Mouse (Mus musculus) cerebellum, adult 9-10 months (tissue): Measurements from ENCODE around the gene P2rx6.
"Not testable (repeated sequence)": the region's sequence is repeated elsewhere in the genome, so short reads cannot be mapped to it uniquely, and the experiment has no call there.

Experiments
- DNase-seq: peaks from one replicate; pipeline ENCODE4 v3.0.0; 2022

Gene P2rx6

DNA sequence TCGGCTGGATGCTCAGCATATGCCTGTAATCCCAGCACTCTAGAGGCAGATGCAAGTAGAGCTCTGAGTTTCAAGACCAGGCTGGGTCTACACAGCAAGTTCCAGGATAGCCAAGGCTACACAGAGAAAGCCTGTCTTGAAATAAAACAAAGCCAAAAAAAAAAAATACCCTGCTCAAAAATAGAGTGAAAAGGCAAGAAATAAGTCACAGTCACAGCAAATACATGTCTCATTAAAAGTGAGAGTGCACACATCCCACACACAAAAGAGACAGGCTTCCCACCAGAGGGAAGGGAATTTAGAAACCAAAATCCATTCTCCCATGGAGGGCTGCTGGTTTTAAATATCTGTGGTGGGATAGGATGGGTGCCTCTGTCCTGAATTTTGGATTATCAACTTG lies 1.9 kb downstream of the P2rx6 start:
- no peak for DNase-seq

DNA sequence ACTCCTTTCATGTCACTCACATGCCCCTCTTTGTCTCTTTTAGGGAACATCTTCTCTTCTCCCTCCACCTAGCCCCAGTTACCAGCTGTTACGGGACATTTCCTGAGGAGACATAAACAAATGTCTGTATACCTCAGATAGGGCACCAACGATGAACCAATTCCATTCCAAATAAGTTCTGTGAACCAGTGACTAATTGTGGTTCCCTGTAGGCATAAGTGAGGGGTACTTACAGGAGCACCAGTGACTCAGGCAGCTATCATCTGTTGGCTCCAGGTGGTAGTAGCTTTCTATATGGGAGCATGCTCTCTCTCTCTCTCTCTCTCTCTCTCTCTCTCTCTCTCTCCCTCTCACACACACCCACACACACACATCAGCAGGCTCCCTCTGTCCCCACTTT lies 2.5 kb downstream of the P2rx6 start:
- no peak for DNase-seq

DNA sequence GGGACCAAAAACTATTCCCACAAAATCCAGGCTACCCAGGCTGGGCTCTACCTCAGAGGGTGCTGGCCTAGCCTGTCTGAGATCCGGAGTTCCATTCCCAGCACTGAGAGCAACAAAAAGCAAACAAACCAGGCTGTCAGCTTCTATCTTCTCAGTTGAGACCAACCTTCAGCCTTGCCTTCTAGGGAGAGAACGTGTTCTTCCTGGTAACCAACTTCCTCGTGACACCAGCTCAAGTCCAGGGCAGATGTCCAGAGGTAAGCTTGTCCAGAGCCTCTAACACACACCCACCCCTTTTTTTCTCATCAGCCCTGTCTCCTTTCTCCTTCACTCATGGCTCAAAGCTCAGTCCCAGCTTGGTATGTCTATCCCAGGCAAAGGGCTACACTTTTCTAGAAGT lies 3.1 kb downstream of the P2rx6 start:
- no peak for DNase-seq

DNA sequence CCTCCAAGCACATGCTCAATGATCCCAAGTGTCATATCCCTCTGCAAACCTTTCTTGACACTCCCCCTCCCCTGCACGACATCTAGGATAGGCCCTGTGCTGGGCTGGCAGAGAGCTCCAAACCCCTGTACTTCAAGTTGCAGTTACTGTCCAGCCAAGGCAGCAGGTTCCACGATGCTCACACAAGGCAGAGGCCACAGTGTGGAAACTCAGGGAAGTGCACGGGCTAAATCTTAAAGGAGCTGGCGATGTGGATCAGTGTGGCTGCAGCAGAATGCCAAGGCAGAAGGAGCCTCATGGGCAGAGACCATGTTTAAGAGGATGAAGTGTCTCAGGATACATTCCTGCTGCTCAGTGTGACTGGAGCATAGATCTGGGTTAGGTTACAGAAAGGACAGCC lies 4.5 kb downstream of the P2rx6 start:
- no peak for DNase-seq

DNA sequence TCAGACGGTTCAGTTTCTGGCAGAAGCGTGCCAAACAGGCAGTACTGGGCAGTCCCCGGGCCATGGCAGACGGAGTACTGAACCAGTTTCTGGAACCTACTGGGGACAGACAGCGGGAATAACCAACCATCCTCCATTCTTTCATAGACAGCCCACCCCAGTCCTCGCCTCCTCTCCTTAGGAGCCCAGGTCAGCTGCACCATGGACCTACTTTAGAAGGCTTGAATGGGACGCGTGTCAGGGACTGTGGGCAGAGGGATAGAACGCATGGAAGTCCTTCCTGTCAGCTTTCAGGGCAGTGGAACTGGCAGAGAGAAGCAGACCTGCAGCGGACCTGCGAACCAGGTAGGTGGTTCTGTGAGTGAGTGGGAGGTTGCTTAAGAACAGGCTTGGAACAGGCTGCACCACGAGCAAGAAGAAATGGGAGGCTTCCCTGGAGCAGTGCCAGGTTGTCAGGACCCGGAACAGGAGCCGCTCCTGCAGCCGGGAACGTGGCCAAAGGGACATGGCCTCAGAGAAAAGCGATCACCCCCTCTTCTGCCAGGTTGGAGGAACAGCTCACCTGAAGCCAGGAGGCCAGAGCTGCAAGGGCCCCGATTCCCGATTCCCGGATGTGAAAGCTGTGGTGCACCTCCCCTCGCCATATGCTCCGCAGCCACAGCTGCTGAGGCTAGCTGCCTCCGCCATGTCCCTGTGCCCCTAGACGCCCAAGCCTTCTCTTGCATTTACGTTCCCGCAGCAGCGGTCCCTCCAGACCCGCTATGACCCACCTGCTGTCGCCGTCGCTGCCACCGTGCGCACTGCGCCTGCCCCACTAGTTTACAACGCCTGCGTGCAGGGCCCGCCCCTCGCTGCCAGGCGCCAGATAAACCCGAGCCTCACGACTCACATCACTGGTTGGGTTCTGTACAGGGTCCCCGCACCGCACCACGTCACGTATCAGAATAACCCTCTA lies 14.5 kb downstream of the P2rx6 start:
- DNase-seq: peak; percentile 83

DNA sequence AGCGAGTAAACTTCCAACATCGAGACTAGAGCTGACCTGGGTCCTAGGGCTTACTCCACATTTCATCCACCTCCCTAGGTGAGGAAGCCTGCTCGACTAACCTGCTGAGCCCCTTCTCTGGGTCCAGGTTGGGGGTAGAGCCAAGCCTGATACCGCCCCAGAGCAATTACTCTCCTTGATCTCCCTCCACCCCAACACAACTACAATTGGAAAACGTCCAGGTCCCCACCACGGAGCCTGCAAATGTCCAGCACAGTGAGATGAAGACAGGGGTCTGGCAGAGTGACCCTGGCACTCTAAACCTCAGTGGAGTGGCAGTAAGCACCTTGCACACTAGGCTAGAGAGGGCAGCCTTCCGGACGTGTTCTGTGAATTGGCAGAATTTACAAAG lies 15.1 kb downstream of the P2rx6 start:
- no peak for DNase-seq

DNA sequence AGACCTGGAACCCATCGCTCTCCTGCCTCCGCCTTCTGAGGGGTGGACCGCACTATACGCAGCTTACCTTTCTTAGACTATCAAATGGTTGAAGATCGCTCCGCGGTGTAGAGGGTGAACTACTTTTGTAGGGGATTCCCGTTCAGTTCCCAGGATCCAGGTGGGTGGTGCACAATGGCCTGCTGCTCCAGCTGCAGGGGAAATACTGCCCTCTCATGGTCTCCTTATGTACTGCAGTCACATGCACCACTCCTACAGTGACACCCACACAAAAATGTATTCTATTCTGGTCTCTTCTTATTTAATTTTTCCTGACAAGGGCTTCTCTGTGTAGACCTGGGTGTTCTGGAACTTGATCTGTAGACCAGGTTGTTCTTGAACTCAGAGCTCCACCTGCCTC lies 21.4 kb downstream of the P2rx6 start, which contains the start of gene Slc7a4:
TSS of gene Slc7a4 (minus strand) at position 151 of the 400 bp plus-strand sequence.
- DNase-seq: no peak

DNA sequence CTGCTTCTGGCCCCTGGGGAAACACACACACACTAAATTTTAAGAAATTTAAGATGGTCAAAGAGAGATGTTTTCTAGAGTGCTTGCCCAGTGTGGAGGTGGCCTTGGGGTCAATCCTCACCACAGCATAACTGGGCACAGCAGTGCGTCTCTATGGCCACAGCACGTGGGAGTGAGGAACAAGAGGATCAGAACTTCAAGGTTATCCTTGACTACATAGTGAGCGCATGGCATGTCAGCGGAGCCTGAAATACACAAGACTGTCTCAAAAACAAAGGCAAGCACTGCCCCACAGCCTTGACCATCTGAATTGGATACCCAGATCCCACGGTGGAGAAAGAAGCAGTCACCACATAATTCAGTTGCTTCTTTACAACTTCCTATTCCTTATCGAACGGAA lies 22.9 kb downstream of the P2rx6 start:
- DNase-seq: no peak

DNA sequence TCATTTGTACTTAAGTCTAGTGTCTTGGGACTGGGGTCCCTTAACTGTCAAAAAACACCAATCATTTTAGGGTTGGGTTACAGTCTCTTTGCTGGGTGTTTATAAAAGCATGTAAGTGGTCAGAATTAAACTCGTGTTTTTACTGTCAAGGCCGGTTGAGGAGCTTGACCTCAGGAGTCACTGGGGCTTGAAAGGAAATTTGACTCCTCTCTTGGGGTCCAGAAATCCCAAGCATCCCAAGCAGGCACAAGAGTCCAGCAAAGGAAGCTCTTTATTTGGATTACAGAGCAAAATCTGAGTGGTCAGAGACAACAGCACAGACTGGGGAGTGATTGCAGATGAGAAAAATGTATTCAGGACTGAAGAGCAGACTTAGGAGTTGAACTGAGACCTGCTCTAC lies 29.0 kb downstream of the P2rx6 start:
- DNase-seq: no peak

DNA sequence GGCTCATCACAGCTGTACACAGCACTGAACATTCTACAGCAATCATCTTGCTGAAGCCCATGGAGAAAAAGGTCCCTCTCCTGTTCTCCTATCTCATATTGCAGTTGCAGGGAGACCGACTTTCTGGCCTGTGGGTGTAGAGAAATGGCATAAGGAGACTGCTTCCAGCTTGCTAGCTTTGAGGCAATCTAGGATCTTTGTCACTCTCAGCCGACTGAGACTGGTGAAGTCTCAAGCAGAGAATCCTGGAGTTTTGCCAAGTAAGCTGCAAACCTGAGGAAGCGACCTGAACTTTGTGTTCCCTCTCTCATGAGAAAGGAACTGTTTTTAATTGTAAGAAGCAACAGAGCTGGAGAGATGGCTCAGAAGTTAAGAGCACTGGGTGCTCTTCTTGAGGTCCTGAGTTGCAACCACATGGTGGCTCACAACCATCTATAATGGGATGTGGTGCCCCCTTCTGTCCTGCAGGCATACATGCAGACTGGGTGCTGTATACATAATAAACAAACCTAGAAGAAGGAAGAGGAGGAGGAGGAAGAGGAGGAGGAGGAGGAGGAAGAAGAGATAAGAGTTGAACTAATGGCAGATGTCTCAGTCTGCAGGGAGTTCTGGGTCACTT lies 39.4 kb downstream of the P2rx6 start:
- no peak for DNase-seq

DNA sequence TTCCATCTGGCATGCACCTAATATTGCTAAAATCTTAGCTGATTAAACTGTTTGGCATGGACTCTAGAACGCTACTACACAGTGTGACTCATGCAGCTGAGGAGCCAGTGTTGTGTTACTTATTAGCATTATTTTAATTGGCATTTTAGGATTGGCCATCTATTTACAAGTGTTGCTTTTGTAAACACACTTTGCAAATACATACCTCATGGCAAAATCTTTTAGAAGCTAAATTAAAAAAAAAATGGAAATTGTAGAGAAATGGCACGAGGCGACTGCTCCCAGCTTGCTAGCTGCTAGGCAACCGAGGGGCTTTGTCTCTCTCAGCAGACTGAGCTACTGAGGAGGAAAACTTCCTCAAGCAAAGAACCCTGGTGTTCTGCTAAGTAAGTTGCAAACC lies 43.3 kb downstream of the P2rx6 start:
- no peak for DNase-seq

DNA sequence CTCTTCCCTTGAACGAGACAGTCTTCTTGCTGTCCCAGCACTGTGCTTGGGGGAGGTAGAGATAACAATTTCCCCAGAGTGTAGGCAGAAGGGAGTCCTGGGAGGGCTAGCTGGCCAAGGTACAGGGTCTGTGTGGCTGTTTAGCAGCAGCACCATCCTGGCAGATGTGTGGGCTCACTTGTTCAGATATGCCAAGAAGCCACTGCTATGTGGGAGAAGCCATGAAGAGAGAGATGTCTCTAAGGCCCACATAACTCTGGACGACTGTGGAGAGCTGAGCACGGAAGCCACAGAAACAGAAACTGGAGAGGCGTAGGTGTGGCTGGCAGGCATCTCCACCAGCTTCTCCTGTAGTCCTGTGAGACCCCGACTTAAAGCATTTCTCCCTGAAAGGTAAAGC lies 44.0 kb downstream of the P2rx6 start:
- no peak for DNase-seq

DNA sequence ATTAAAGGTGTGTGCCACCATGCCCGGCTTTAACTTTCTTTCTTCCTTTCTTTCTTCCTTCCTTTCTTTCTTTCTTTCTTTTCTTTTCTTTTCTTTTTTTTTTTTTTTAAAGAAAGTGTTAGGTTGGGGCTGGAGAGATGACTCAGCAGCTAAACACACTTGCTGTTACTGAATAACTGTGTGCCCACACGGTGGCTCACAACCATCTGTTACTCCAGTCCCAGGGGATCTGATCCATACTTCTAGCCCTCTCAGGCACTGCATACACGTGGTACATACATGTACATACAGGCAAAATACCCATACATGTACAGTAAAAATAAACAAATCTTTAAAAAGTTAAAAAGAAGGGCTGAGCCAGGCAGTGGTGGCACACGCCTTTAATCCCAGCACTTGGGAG lies 49.7 kb downstream of the P2rx6 start:
- no peak for DNase-seq

DNA sequence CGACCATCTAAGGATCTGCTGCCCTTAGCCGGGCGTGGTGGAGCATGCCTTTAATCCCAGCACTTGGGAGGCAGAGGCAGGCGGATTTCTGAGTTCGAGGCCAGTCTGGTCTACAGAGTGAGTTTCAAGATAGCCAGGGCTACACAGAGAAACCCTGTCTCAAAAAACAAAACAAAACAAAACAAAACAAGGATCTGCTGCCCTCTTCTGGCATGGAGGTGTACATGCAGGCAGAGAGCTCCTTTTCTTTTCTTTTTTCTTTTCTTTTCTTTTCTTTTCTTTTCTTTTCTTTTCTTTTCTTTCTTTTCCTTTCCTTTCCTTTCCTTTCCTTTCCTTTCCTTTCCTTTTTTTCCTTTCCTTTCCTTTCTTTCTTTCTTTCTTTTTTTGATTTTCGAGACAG lies 53.1 kb downstream of the P2rx6 start:
- not testable (repeated sequence) for DNase-seq

DNA sequence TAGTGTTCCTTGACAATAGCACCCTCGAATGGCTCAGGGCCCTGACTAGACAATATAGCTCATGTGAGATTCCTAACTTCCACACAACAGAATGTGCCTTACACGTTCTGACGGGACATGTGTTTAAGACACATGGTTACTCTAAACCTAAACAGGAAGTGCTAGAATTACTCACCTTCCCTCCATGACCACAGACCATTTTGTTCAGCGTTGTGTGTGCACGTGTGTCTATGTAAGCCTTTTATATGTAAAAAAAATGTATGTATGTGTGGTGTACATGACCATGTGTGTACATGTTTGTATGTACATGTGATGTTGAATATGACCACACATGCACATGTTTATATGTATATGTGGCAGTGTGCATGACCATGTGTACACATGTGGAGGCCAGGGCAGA lies 54.5 kb downstream of the P2rx6 start:
- no peak for DNase-seq

DNA sequence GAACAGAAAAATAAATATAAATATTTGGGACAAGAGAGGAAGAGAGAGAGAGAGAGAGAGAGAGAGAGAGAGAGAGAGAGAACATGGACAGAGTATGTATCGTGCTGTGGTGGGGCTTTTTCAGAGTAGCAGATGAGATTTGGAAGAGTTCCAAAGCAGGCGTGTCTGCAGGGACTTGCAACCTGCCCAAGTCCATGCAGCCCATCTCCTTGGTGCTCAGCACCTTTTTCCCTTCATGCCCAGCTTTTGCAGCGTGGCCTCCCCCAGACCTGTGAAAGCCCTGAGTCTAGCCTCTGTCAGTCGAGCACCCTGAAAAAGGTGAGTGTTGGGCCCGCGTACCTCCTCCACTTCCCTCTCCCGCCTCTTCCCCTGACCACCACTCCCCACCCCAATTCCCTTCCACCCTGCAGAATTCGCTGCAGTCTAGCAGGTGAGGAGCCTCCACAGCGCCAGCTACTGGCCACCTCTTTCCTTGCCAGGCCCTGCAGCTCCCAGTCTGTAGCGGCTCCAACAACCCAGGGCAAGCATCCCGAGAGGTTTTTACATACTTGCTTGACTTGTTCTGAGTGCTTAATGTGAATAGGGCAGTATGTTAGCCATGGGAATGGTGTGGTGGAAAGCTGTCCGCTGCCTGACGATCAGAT lies 56.4 kb downstream of the P2rx6 start:
- peak; percentile 70 for DNase-seq

DNA sequence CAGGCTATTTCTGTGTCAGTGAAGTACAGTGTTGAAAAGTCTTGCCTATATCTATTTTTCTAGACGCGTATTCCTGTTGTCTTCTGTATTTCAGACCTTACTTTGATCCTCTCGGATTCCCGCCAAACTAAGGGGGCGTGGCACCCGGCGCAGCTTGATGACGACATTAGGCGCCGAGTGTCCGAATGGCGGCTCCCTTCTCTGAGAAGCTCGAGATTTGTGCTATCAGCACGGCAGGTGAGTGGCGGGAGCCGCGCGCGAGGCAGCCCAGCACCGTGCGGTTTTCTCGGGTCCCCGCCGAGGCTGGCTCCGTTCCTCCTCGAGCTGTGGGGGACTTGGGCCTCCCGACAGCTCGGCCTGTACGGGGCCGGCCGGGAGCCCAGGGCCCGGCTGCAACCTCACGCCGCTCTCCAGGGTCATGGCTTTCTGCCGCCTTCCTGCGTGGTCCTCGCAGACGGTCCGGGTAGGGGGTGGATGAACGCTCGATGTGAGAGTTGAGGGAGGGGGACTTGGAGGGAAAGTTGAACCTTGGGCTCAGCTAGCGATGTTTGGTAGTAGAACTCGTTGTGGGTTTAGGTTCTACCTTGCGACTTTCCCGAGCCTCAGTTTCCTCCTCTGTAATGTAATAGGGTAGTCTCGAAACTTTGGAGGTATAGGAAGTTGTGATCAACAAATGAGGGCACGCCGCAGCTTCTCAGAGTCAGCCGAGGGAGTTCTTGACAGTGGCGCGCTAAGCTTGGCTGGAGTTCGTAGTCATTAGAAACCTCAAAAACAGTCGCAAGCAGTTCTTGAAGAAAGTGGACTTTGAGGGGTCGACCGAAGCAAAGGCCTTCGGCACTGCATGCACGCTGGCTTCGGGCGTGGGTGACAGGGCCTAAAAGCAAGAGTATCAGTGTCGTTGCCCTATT lies 57.8 kb downstream of the P2rx6 start, which contains the start of gene Smpd4:
TSS of gene Smpd4 (plus strand) at position 157 of the 908 bp plus-strand sequence.
- peak; percentile 91 for DNase-seq

DNA sequence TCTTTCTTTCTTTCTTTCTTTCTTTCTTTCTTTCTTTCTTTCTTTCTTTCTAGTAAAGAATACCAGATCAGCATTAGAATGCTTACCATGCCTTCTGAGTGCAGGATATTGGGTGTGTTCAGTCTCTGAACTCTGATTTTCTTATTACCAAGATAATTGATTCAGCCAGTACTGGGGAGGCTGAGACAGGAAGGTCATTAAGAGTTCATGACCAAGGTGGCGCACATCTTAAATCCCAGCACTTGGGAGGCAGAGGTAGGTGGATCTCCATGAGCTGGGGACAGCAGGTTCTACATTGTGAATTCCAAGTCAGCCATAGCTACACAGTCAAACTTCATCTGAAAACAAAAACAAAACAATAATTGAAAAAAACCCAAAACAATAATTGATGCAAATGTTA lies 60.3 kb downstream of the P2rx6 start:
- DNase-seq: no peak

DNA sequence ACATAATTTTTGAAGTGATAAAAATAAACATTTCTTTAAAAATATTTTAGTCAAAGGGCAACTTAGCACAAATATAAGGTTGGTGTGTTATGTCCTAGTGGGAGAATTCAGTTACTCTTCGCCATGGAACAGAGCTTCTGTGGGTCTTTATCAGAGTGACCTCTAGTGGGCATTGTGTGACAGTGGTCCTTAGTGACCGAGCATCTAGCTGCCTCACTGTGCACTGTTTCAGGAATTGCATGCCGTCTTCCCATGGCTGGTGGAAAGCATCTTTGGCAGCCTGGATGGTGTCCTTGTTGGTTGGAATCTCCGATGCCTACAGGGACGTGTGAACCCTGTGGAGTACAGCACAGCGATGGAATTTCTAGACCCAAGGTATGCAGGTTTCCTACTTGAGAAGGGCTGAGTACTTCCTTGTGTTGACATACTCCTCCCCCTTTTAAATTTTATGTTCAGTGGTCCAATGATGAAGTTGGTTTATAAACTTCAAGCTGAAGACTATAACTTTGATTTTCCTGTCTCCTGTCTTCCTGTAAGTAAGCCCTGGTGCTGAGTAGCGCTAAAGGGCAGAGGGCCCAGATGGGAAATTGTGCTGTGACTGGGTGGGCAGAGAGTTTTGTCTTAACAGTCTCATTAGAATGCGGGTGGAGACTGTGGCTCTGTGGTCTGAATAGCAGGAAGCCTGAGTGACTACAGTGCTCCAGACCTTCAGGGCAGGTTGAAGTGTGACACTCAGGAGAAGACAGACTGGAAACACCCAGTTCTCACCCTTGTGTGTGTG lies 64.0 kb downstream of the P2rx6 start:
- peak; percentile 50 for DNase-seq

DNA sequence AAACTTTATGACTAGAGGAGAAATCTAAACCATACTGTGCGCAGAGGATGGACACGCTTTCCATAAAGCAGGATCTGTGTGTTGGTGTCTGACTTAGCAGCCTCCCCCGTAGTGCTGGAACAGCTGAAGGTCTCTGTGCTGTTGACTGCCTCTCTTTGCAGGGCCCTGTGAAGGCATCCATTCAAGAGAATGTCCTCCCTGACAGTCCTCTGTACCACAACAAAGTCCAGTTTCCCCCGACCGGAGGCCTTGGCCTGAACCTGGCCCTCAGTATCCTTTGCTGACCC lies 64.5 kb downstream of the P2rx6 start:
- DNase-seq: no peak
